Mouse (Mus musculus) 416B (cell line): ENCODE data around the gene Lrp8.
A peak's percentile ranks its signal among the peaks of the same experiment; 100 is the strongest.

Source experiments
- DNase-seq: peaks from one replicate; pipeline ENCODE4 v3.0.0; 2011; ENCODE audit warnings: low read depth

The Lrp8 gene

DNA sequence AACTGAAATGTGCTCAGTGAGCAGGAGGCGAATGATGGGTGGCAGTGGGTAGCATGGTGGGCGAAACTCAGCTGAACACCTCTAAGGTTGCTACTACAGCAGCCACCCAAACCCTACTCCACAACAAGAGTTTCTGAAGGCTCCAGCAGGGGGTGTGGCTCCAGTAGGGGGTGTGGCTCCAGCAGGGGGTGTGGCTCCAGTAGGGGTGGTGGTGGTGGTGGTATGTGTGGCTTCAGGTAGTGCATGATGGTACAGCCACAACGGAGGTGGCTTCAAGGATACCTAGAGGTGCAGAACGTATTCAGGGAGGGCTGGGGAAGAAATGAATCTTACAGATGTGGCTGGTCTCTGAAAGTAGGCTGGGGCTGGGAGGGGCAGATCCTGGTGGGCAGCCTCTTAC lies 5.7 kb downstream of the Lrp8 start:
- peak; percentile 61 for DNase-seq

DNA sequence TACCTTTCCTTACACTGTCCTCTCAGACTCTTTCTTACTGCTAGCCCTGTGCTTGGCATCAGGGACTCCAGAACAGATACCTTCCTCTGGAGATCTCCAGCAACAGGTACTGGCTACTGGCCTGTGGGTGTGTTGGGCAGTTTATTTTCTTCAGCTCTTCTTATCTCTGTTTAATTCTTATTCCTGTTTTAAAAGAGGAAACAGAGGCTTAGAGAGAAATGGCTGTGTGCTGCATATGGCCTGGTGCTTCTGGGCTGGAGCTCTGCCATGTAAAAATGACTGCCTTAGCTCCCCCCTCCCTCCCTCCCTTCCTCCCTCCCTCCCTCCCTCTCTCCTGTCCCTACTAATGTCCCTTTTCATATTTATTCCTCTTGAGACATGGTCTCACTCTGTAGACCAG lies 6.6 kb downstream of the Lrp8 start:
- DNase-seq, result peak; percentile 76

DNA sequence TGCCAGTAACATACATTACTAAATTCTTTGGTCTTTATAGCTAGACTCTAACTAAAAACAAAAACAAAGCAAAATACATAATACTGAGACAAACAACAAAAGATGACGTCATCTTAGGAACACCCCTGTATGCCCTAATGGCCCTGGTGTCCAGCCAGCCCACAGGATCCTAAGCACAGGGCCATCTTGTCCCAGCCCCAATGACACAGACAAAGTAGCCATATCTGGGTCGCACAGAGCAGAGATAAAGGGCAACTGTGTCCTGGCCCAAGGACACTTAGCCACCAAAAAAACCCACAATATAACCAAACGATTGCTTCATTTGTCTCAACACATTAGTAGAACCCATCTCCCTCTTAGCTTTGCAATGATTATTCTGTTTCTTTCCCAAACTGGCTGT lies 8.9 kb downstream of the Lrp8 start:
- DNase-seq, result peak; percentile 94

DNA sequence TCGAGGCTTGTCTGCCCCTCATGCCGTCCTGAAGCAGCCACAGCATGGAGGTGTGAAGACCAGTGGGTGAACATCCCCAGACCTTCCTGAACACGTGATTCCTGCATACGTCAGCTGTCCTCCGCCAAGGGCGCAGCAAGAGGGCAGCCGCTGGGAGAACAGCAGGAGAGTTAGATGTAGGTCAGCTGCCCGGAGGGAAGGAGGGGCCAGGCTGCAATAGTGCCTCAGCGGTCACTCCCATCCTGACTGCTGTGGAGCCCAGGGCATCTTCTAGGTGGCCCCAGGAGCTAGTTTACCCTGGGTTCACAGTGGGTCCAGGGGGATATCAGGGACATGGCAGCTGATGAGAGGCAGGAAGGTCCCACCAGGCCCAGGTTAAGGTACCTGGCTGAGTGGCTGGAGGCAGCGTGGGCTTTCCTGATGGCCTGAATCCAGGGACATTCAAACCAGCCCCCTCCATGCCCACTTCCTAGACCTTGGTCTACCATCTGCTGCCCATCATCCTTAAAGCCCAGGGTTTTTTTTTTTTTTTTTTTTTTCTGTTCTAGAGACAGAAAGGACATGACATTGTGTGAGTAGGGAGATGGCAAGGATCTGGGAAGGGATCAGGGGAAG lies 9.8 kb downstream of the Lrp8 start:
- DNase-seq, result no peak

DNA sequence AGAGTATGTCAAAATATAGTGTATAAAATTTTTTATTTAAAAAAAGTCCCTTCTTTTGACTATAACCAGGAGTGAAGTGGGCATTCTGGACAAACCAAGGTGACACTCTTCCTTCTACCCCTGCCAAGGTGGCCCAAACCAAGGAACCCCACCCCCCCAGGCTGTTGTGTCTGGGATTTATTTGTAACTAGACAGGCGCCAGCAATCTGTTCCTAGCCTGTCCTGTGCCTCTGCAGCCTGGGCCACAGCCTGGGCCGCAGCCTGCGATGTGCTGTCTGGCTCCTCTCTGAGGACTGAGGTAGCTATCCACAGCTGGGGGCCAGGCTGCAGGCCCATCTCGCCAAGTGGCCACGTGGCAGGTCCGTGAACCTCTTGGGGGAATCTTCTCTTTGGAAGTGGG lies 10.3 kb downstream of the Lrp8 start:
- no peak for DNase-seq

DNA sequence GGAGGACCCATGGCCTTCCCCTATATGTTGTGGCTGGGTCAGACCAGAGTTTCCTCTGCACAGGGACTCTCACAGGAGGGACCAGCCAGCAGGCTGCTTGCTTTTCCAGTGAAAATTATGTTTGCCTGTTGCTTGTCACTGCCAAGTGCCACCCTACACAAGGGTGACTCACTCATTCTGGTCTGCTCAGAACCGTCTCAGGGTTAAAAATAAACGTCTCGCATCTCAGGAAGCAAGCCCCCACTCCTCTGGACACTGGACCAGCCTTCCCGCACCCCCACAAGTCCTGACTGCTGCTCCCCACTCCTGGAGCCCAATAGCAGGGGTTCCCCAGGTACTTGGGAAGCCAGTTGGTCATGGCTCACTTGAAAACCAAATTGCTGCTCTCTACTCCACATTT lies 14.4 kb downstream of the Lrp8 start:
- peak; percentile 48 for DNase-seq

DNA sequence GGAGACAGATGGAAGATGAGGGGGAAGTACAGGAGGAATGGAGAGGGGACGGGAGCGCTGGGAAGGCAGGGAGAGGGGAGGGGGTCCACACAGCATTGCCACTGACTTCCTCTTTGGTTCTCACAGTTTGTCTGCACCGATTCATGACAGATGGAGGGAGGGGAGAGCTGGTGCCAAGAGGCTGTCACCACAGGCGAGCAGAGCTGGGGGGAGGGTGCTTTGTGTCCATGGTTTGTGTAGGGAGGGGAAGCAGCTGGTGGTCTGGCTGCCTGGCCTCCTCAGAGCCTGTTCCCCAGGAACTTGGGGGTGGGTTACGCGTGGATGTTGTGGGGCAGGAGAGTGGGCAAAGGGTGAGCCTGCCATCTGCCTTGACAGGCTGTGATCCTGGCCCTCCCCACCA lies 15.4 kb downstream of the Lrp8 start:
- peak; percentile 21 for DNase-seq

DNA sequence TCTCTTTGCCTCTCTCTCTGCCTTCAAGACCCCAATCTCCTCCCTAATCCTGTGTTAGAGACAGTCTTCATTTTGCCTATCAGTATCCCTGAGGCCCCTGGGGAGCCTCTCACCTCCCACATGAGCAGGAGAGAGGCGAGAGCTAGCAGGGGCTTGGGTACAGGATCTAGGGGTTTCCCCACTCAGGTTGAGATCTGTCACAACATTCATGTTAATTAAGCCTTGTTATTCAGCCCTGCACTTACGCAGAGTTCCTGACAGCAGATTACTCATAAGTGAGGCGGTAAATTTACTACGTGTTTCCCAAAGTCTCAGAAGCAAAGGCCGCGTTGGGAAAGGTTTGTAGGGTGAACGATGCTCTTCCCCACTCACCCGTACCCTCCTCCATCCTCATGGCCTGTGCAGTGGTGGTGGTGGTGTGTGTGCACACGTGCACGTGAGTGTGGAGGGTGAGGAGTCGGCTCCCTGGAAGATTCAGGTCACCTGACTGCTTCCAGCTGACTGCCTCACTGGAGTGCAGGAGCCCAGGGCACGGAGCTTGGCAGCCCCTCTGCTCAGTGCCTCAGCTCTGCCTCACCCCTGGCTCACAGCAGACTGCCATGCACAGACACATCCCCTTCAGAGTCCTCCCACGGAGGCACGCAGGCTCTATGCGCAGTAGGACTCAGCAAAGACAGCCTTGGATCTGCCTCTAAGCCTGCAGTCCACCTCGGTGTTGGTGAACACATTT lies 18.1 kb downstream of the Lrp8 start:
- DNase-seq, result no peak

DNA sequence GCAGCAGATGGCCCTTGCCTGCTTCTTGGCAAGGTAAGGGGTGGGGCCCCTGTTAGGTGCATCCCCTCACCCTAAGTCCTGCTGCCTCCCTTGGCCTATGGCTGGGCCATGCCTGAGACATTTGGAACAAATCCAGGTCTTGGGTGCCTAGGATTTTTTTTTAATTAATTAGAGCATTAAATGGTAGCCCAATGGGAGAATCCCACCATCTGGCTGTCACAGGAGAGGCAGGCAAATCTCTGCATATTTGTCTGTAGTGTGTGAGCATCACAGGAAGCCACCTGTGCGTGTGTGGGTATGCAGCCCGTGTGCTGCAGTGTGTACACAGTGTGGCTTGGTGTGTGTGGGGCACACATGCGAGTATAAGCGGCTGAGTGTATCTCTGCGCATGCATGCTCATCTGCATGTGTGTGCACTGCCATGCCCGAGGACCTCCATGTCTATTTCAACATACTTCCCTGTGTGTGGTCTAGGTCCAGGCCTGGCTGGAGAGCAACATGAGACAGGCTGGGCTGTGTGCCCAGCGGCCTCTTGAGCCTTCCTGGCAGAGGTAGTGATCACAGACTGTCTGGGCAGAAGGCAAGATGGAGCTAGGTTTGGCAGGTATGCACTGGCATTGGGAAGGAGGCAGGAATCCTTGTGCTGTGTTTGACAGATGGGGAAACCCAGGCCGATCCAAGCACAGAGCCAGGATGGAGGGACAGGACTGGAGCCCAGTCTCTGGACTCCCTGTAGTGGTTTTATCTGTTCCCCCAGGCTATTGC lies 19.0 kb downstream of the Lrp8 start:
- peak; percentile 34 for DNase-seq

DNA sequence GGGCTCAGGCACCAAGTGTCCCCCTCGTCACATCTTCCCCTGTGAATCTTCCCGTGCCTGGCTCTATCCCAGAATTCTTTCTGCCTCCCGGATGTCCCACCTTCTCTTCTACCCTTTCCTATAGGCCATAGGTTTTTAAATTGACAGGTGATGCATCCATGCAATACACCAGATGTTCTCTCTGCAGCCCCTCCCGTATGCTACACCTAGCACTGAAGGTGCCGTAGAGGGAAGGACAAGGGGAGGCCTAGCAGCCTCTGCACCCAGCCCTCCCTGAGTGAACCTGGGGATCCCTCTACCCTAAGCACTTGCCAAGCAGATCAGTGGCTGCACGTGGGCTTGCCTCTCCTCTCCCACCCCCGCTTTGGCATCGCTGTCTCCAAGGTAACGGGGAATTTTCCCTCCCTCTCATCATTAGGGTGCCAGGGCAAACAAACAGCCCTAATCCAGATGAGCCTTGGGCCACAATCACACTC lies 20.9 kb downstream of the Lrp8 start:
- no peak for DNase-seq

DNA sequence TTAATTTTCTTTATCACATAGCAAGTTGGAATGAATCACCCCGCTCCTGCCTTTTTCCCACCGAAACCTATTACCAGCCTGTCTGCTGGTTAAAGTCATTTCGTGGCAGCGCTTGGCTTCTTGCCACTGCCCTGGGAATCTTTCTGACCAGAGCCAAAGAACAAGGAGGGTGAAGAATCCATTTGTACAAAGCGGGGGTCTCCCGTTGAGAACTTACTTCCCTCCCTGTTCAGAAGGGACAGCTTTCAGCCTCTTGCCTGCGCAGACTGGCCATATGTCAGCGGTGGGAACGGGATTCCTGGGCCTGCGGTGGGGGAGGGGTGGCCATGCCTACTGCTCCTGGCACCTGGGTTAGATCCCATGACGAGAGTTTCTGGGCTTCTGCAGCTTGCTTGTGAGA lies 21.4 kb downstream of the Lrp8 start:
- no peak for DNase-seq

DNA sequence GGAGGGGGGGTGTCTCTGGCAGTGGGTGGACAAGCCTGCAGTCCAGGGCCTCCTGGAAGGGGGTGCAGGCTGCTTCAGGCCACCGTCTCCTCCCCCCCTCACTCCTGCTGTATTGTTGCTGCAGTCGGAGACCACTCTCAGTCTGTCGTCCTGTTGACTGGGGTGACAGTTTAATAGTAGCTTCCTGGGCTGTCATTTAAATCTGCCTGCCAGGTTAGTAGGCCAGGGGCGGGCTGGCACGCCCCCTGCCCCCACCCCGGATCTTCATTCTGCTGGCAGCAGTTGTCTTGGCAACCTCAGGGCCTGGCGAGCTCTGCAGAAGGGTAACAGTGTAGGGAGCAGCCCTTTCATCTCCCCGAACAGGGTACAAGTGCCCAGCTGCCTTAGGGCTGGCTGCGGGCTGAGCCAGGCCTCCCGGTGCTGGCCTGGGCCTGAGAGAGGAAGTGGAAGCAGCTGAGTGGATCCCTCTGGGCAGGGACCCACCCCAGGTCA lies 26.7 kb downstream of the Lrp8 start:
- DNase-seq, result no peak

DNA sequence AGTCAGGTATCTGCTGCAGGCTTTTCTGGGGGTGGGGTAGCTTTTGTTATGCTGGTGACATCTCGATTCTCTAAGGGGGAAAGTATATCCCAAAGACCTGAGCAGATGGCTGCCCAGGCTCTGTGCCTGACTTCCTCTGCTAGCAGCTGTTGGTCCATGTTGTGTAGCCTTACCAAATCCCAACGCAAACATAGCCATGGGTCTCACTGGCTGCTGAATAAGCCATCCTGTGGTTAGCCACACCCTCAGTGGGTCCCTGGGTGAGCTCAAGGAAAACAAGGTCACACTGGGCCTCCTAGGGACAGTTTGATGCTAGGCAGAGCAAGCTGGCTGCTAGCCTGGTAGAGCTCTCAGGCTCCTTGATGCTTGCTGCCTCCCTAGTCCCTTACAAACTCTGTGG lies 27.6 kb downstream of the Lrp8 start:
- DNase-seq, result peak; percentile 82

DNA sequence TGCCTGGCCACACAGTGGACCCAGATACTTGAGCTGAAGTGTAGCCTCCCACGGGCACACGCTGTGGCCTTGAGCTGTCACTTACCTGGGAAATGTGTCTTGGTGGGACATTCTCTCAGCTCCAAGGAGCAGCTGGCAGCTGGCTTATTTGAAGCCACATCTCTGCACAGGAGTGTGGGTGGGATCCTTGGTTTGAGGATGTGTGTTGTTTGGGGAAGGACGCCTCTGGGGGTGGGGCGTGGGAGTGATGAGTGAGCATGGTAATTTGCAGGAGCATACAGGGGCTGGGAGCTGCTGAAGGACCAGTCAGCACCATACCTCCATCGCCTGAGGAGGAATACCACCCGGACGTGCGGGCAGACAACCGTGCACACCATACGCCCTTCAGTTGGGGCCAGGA lies 28.1 kb downstream of the Lrp8 start:
- DNase-seq, result no peak

DNA sequence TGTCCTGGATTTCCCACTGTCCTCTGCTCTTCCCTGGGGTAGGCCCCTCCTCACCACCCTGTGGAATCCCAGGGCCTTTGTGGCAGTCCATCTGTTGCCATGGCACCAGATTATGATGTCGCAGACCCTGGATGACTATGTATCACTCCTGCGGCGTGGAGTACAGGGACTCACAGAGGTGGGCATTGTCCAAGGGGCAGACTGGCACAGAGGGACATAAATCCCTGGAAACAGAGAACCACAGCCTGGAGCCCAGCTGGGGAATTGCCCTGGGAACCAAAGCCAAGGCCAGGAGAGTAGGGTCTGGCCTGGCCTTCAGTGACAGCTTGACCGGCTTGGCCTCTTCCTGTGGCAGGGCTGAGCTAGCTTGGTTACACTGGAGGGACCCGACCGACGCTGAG lies 28.8 kb downstream of the Lrp8 start:
- DNase-seq, result no peak

DNA sequence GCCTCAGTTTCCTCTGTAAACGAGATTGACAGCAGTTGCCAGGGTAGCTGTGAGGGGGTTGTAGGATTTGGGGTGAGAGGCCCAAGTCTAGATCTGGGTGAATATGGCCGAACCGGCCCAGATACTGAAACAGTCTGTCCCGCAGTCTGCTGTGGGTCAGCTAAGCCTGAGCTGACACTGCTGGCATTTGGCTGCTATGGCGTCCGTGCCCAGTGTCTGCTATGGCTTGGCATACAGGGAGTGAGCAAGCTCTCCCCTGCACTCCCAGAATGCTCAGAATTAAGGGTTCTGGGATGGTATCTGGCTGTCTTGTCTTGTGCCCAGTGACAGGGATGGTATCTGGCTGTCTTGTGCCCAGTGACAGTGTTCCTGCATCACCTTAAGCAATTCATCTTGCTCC lies 29.6 kb downstream of the Lrp8 start:
- DNase-seq, result no peak

DNA sequence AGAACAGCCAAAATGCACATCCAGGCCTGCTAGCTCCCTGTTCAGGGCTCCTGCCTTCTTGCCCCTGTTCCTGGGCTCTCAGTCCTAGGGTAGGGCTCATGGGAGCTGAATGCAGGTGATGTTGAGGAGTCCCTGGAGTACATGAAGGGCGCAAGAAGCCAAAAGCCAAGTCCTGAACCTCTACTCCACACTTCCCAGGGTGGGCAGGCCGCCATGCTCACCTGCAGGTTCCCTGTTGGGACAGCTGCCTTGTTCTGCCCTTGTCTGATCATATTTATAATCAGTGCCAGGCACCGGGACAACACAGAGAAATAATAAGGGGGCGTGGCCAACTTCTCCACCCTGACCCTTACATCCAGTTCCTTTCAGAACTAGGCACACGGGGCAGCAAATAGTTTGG lies 31.5 kb downstream of the Lrp8 start:
- no peak for DNase-seq

DNA sequence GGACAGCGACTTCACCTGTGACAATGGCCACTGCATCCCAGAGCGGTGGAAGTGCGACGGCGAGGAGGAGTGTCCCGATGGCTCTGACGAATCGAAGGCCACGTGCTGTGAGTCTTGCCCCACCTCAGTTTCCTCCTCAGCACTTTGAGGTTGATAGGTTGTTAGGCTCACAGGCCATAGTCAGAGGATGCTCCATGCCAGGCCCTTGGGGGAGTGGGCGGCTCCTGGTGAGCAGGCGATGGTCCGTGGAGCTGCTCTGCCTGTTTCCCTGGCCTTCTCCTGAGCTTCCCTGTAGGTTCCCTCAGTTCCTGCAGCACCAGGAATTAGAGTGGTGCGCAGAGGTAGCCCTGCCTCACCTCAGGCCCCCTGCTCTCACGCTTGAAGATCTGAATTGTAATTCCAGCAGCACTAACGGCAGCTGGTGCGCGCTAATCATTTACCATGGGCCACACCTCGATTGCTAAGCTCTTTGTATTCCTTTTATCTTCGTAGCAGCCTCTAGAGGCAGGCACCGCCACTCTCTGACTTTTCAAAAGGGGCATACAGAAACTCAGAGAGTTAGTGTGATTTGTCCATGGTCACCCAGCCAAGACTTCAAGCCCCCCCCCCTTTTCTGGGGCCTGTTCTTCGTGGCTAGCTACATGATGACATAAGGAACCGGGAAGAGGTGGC lies 32.7 kb downstream of the Lrp8 start:
- DNase-seq, result no peak

DNA sequence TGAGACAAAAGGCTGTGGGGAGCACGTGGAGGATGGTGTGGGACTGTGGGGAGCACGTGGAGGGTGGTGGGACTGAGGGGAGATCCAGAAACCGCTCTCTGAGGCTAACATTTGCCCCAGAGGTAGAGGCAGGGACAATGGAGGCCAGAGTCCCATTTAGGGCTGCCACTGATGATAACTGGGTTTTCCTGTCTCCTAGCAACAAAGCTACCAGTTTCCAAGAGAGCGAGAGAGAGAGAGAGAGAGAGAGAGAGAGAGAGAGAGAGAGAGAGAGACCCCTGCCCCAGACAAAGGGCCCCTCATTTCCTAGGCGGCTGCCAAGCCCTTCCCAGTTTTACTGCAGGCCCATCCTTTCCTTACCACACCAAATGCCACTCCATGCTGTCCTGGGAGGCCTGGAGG lies 33.4 kb downstream of the Lrp8 start:
- no peak for DNase-seq

DNA sequence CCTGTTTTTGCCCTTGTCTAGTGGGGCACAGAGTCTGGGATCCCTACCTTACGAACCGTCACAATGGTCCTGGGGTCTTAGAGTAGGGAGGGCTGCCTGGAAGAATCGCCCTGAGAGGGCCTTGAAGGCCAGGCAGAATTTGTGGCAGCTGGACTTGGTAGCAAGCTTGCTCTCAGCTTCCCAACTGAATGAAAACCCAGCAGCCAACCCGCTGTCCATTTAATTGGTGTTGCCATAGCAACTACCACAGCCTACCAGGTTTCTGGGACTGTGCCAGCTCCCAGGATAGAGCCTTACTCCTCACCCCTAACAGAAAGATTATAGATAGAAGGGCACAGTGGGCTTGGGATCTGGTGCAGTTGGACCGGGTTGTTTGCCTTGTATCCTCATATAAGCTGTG lies 34.7 kb downstream of the Lrp8 start:
- no peak for DNase-seq

DNA sequence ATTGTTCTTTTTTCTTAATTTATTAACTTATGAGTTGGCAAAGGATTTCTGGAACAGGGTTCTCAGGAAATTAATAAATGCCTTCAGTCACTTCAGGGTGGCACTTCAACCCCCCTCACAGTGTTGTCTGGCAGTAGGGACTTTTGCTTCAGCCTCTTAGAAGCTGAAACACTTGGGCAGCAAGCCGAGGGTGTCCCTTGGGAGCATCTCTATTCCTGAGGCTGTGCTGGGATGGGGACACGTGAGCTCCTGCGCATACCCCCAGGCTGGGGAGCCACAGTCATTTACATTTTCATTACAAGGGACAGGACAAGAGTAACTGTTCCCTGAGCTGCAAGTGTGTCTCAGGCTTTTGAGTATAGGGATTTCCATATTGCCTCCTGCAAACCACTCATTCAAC lies 35.8 kb downstream of the Lrp8 start:
- DNase-seq, result no peak

DNA sequence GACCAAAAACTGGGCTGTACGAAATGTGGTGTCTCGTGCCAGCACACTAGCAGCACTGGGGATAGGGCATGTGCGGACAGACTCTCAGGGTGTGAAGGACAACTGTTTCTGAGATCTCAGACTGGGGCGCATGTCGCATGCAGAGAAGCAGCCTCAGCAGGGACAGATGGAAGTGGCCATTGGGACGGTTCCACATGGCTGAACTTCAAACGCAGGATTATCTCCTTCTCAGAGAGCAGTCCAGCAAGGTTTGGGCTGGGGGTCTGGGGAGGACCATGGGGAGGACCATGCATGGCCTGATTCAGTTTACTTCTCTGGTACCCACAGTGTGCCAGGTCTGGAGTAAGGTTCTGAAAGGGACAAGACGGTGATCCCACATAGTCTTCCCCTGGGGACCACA lies 41.6 kb downstream of the Lrp8 start:
- DNase-seq, result no peak

DNA sequence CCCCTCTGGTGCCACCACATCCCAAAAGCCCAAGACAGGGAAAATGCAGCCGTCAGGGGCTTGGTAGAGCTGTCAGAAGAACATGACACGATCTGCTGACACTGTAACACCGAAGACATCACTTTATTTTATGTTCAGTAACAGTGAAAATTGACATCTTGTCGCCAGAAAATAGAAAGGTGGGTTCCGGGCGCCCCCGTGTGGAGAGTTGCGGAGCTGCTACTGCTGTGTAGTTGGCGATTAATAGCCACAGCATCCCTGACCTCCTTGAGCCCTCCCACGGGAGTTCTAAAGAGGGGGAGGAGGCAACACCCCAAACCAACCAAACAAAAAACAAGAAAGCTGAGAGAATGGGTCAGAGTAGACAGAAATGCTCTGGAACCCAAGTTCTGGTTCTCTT lies 42.9 kb downstream of the Lrp8 start:
- peak; percentile 64 for DNase-seq
